Mouse (Mus musculus) erythroblast, adult 5-6 weeks (primary cell): Measurements from ENCODE around the gene Arhgdia. TPM values are rescaled to one million over a fixed set of nuclear protein-coding genes. Genes with fewer than 3 reads are reported as not detected.
"Not testable (repeated sequence)": the region's sequence is repeated elsewhere in the genome, so short reads cannot be mapped to it uniquely, and the experiment has no call there.

Source experiments
- ATAC-seq: replicated peaks from 2 replicates; pipeline ENCODE4 v1.8.0; 2016; ENCODE audit warnings: moderate number of reproducible peaks, mild to moderate bottlenecking, moderate TSS enrichment, inconsistent platforms; ENCODE audit not compliant: poor library complexity, low FRiP score, severe bottlenecking
- total RNA-seq, 2 experiments: library from RNA; stranded (forward) in 1 of 2; stranded (reverse) in 1 of 2; fragments of 150-400 nt in 1 of 2; fragments of 200-764, 138-1000 nt in 1 of 2; gene quantifications; 2 replicates each; pipeline versions ENCODE4 v1.2.3 to v1.2.4; 2015 to 2017; ENCODE audit warnings: low replicate concordance in 2 of 2

Arhgdia gene
- total RNA-seq, 2 experiments from 2014 or later: 35.7 to 101 TPM

GRCm38 (mm10) chr11:120615167-120615566 lies 33.7 kb upstream of the Arhgdia start:
- ATAC-seq: no peak

- no peak for ATAC-seq
Observed at GRCm38 (mm10) chr11:120613976-120614375, 32.6 kb upstream of the Arhgdia start.

- ATAC-seq: no peak
Observed at GRCm38 (mm10) chr11:120613481-120613972, 32.1 kb upstream of the Arhgdia start.

- ATAC-seq: peak; percentile 73
Observed at GRCm38 (mm10) chr11:120612763-120613162, 31.3 kb upstream of the Arhgdia start.

- ATAC-seq: no peak
Observed at GRCm38 (mm10) chr11:120610477-120611046, 29.1 kb upstream of the Arhgdia start.

GRCm38 (mm10) chr11:120609250-120609649 lies 27.8 kb upstream of the Arhgdia start:
- ATAC-seq: no peak

GRCm38 (mm10) chr11:120608241-120609034 lies 27.0 kb upstream of the Arhgdia start, which contains the start of gene Npb:
Npb (plus strand) TSS chr11:120608477.
- ATAC-seq: no peak

GRCm38 (mm10) chr11:120606764-120607163 lies 25.3 kb upstream of the Arhgdia start:
- no peak for ATAC-seq

GRCm38 (mm10) chr11:120605667-120606066 lies 24.2 kb upstream of the Arhgdia start:
- ATAC-seq: no peak

GRCm38 (mm10) chr11:120603545-120603944 lies 22.1 kb upstream of the Arhgdia start:
- ATAC-seq: no peak

GRCm38 (mm10) chr11:120600716-120601115 lies 19.3 kb upstream of the Arhgdia start:
- ATAC-seq: no peak

- peak; percentile 27; the same call in 1 of the 2 replicates for ATAC-seq
Observed at GRCm38 (mm10) chr11:120598990-120599549, 17.6 kb upstream of the Arhgdia start.

- peak; percentile 90 for ATAC-seq
Observed at GRCm38 (mm10) chr11:120598283-120598989, 17.0 kb upstream of the Arhgdia start, which contains the start of the genes Alyref and Anapc11. Alyref (minus strand) TSS chr11:120598365. Anapc11 (plus strand) TSS chr11:120598421.

- ATAC-seq: 0 out of 2 replicates have a peak, but pooled peaks have one; percentile 20
Observed at GRCm38 (mm10) chr11:120597240-120598235, 16.1 kb upstream of the Arhgdia start.

- no peak for ATAC-seq
Observed at GRCm38 (mm10) chr11:120588531-120588930, 7.1 kb upstream of the Arhgdia start.

GRCm38 (mm10) chr11:120583937-120584336 lies 2.5 kb upstream of the Arhgdia start:
- ATAC-seq: no peak

- ATAC-seq: not testable (repeated sequence)
Observed at GRCm38 (mm10) chr11:120582982-120583293, 1.5 kb upstream of the Arhgdia start.

GRCm38 (mm10) chr11:120582268-120582981 lies 1.0 kb upstream of the Arhgdia start:
- no peak for ATAC-seq
